Mouse (Mus musculus): ENCODE data around the gene Etl4. TPM values are rescaled to one million over a fixed set of nuclear protein-coding genes. Genes with fewer than 3 reads are reported as not detected.

Gene Etl4
- total RNA-seq, 2 experiments from 2014 or later = 41.5 to 45.9 TPM

DNA sequence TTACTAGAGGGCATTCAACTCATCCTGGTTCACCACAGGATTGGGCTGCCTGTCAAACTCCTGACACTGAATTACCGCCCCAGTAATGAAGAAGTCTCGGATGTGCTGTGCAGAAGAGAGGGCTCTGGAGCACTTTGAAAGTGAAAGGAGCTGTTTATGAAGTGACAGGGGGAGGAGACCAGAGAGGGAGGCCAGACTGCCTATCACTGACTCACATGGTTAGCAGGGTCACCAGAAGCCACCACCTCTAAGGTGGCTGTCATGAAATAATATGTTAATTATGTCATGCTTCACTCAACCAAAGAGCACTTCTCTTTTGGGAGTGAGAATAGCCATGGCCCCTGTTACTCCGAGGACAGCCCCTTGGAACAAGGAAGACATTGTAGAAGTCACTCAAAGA is 825.9 kb downstream of the Etl4 start:
- no peak for DNase-seq
- intact Hi-C loops (cut with DNase I) = no loop called here

DNA sequence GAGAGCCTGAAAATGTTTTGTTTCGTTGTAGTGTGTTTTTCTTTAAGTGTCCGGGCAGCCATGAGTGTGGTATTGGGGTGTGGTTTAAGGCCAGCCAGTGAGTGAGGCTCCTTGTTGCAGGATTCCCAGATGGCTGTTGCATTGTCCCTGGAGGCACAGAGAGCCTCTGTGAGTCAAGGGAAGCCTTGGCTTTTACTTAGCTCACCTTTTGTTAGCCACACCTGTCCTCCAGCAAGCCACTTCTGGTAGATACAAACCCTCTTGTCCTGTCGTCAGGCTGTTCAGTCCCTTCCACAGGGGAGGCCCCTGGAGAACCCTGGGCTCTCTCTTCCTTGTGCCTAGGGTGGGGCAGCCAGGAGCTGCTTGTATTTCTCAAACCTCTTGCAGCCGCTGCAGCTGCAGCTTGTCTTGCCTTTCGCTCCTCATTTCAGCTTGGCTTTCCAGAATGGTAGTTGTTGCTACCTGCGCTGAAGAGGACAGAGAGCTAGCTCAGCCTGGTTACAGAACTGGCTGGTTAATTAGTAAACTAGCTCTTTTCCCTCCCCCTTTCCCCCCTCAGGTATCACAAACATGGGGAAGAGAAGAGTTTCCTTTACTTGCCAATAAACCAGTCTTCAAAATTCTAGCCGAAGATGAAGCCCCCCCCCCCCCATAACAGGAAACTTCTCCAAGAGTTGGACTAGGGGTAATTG is 826.9 kb downstream of the Etl4 start:
- DNase-seq = no peak
- intact Hi-C loops (cut with DNase I) = no loop called here

DNA sequence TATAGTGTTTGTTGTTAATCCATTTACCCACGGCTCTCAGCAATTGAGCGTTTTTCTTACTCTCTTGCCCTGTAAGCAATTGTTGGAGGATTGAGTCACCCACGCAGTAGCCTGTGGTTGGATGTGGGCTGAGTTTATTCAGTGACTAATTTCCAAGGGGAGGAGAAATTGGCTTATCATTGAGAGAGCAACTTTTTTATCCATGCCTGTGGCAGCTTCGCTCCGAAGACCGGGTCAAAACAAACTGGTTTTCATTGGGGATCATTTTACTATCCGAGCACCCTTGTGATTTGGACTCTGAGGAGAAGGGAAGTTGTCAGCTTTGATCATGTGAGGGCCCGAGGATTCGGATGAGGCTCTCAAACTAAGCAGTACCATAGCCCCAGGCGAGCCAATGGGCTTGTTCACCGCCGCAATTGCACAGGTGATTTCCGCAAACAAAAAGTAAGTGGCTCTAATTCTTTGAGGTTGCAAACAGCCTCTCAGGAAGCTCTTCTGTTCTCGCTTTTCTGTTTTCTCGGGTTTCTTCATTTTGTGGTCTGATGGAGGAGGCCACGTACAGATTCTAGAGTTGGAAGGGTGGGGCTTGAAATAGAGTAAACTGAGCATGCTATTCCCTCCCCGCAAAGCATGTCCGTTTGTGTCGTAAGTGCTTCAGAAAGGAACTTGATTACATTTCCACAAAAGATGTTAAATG is 827.7 kb downstream of the Etl4 start:
- intact Hi-C loops (cut with DNase I) = no loop called here
- peak in 1 of 2 experiments; percentile 15 for DNase-seq

DNA sequence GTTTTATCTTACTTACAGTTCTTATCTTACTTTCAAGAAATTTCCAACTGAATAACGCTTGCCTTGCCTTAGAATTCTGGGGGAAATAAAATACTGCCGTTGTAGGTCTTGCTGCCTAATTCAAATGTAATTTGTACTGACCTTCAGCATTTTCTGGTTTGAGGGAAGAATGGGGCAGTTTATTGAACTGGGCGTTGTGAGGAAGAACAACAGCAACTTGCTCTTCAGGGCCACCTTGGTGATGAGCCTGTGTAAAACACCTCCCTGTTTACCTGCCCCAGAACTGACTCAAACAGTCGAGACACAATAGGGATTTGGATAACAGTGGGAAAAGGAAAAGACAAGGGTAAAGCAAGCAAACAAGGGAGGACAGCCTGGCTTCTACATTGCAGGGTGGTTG is 828.3 kb downstream of the Etl4 start:
- DNase-seq = no peak
- intact Hi-C loops (cut with DNase I) = no loop called here

DNA sequence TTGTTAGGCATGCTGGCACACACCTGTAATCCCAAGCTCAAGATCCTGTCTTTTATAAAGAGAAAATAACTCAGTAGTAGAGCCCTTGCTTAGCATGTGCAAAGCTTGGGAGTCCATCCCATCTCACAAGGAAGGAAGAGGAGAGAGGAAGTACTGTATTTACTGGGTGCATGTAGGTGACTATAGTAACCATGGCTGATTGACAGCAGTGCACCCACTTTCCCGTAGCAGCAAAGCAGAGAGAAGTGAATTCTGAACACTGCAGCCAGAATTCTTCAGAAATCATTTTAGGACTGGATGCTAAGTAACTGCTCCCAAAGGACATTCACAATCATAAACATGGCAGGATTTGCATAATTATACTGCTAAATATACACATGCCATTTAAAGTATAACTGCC is 838.1 kb downstream of the Etl4 start:
- no peak for DNase-seq
- intact Hi-C loops (cut with DNase I) = no loop called here

DNA sequence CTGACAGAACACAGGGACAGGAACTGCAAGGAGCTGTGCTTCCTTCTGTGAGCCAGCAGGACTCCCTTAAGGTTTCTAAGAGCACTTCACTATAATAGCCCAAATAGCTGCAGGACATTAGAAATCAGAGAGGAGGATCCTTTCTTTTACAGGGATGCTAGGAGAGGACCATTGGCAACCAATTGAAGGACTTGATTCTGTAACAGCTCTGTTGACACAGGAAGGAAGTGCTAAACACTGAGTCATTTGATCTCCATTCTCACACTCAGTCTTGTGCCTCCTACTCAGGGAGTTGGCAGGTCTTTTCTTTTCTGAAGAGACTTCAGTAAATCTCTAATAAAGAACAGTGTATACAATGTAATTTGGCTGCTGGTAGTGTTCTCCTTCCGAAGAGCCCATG is 838.9 kb downstream of the Etl4 start:
- no peak for DNase-seq
- intact Hi-C loops (cut with DNase I) = no loop called here

DNA sequence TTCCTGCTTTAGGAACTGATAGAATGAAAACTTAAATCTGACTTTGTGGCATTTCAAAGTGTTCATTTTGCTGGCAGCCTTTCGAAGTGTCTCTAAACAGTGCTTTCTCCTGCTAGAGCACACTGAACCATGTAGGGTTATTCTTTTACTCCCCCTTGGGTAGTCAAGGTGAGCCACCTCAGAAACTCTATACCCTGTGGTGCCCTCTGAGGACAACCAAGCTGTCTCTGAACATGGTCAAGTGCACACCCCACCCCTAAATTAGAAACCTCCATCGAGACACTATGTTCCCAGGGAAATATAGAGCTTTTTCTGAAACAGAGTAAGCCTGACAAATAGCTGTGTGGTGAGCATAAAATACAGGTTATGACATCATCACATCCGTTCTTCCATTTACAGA is 840.1 kb downstream of the Etl4 start:
- intact Hi-C loops (cut with DNase I) = no loop called here
- DNase-seq = no peak

DNA sequence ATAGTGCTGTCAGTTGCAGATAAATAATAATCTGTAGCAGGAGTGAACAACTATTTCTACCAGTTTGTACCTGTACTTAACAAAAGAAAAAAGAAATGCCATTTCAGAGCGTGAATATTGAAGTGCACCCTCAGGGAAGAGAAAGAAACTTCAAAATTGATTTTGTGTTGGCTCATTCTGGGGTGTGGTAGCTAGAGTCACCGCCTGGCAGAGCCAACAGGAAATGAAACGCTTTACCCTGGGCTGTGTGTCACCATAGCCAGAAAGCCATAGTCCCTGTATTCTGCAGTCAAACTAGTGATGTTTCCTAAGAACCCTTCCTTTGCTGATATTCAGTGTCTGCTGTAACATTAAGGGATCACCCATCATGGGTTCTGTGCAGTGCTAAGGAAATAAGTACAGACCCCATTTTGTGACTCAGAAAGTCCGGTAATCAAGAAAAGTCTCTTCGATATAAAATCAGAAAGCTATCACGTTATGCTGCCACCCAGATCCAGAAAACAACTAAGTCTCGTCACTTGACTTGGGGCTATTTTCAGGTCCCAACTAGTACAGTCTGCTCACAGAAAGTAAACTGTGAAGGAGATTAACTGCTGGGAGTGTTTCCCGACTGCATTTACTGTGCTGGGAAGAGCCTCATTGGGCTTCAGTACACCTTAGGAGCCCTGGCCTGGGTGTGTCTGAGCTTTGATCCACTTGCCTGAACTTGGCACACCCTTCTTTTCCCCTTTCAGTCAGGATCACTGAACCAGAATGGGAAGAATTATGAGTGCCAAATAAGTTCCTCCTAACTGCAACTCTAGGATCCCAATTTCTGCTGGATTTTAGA is 843.9 kb downstream of the Etl4 start:
- DNase-seq = no peak
- intact Hi-C loops (cut with DNase I) = no loop called here

DNA sequence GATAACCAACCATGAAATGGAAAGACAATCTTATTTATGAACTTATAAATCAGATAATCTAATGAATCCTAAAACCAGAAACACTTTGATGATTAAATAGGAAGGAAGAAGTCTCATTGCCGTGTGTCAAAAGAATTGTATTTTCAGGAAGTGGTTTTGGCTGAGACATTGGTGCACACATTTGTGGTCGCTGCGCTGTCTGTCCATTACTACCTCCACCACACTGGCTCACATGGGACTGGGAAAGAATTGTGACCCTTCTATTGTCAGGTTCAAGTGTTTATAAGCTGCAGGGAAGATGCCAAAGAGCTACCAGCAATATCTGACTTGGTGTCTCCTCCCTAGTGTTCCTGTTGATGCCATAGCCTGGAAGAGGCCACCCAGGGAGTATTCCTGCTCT is 847.4 kb downstream of the Etl4 start:
- intact Hi-C loops (cut with DNase I) = no loop called here
- DNase-seq = no peak

DNA sequence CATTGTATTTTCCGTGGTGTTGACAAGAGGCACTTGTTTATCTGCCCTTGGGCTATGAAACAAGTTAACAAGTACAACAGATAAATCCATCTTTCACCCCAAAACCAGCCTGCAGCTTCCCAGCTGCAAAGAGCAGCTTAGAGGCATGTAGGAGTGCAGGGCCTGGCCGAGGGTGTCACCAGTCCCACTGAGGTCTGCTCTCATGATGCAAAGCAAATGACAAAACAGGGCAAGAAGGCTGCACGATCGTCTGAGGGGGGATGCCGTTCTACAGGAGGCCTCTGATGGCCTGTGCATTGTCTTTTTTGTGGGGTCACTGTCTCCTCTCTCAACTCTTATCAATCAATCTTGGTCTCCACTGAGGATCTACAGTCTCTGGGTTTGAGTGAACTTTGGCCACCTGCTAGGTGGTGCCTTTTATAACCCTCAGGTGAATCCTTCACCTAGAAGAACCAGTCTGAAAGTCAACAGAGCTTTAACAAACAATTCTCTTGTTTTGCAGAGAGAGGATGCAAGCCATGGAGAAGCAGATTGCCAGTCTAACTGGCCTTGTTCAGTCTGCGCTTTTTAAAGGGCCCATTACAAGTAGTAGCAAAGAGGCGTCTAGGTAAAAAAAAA is 849.6 kb downstream of the Etl4 start:
- no peak for DNase-seq
- intact Hi-C loops (cut with DNase I) = no loop called here

DNA sequence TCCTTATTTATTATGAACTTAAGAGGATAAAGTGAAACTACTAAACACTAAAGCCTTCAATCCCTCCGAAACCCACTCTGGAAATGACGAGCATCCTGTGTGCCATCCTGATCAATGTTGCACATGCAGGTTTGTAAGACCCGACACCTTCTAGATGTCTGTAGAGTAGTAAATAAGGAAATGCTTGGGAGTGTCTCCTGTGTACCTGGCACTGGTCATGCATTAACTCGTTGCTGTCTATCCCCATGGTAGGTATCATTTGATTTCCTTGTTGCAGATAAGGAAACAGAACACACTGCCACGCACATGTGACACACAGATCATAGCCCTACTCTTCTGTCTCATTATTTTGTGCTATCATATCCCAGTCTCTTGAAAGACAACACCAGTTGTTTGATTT is 851.7 kb downstream of the Etl4 start:
- intact Hi-C loops (cut with DNase I) = no loop called here
- no peak for DNase-seq

DNA sequence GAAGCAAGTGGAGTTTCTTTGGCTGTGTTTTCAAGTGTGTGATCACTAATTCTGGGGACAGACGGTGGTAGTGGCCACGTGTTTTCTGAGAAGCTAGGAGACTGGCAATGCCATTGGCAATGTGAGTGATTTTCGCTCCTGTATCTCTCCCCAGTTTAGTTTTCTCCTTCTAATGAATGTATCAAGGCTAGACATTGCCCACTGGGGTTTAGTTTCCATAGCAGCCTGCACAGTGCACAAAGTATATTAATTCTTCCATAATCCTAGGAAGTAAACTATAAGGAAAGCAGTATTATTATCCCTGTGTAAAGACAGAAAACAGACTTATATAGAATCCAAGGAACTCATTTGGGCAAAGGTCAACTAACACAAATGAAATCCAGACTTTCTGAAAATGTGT is 852.2 kb downstream of the Etl4 start:
- no peak for DNase-seq
- intact Hi-C loops (cut with DNase I) = no loop called here

DNA sequence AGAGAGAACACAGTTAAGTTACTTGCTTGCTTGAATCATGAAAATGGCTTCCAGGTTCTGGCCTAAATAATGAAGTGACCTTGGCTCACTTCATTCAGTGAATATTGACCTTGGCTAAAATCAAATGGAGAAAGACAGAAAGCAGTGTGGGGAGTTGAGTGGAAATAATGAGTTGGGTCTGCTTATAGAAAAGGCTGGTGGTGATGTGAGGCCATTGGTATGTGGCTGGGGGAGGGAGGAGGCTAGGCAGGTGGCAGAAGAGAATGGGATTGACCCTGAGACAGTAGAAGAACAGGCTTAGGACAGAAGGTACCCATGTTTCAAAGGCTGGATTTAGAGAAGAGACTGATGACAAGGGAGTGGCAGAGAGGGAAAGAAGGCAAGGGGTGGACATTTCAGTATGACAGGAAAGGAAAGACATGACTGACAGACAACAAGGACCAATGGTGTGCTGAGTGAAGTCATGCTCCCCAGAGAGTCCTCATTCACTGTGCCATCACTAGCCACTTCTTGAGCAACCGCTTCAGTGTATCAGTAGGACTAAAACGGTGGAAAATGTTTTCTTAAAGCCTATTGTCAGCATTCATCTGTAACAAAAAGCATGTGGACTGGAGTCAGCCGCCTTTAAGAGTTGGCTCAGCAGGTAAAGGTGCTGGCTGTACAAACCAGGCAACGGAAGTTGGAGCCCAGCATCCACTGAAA is 854.1 kb downstream of the Etl4 start:
- intact Hi-C loops (cut with DNase I) = no loop called here
- no peak for DNase-seq

DNA sequence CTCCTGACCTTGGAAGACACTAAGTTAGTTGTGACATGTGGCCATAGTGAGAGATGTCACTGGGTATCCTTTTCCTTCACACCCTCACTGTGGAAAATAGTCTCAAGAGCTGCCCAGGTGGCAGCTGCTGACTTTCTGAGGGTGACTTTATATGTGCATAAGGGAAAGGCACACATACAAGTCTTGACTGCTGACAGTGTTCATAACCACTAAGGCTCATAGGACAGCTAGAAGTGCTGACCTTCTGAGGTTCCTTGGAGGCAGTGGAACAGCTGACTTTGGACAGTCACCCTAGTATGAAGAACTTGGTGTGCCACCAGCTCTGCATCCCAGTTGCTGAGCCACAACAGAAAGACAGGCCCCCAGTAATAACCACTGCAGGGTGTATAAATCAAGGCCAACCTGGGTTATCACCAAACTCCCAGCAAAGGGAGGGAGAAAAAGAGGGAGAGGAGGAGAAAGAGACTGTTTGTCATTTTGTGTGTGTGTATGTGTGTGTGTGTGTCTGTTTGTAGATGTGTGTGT is 855.0 kb downstream of the Etl4 start:
- DNase-seq = no peak
- intact Hi-C loops (cut with DNase I) = no loop called here

DNA sequence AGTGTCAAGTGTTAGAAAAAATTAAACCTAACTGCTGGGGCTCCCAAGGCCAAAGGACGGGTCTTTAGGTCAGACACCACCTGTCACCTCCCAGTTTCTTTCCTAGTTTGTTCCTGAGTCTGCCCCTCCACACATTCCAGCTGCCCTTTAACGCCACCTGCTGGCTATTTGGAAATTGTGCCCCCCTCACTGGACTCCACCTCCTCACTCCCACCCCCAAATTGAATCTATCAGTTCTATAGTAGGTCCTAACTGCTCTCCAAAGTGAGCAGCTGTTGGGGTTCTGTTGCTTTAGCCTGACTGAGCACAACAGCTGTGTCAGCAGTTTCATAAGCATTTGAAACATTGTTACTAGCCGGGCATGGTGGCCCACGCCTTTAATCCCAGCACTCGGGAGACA is 859.1 kb downstream of the Etl4 start:
- DNase-seq = no peak
- intact Hi-C loops (cut with DNase I) = no loop called here

DNA sequence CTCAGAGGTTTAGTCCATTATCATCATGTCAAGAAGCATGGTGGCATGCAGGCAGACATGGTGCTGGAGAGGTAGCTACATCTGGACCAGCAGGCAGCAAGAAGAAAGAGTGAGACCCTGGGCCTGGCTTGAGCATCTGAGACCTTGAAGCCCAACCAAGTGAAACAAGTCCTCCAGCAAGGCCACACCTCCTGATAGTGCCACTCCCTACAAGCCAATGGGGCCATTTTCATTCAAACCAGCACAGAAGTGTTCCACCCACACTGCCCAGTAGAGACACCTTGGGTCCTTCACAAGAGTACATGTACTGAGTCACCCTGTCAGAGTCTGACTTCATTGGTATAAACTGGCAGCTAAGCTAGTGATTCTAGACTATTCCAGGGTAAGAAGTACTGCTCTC is 860.6 kb downstream of the Etl4 start:
- DNase-seq = no peak
- intact Hi-C loops (cut with DNase I) = loop anchor here (10.0 kb wide), 2 partner anchors 245 to 645 kb away; no protein-coding TSS in a partner anchor

DNA sequence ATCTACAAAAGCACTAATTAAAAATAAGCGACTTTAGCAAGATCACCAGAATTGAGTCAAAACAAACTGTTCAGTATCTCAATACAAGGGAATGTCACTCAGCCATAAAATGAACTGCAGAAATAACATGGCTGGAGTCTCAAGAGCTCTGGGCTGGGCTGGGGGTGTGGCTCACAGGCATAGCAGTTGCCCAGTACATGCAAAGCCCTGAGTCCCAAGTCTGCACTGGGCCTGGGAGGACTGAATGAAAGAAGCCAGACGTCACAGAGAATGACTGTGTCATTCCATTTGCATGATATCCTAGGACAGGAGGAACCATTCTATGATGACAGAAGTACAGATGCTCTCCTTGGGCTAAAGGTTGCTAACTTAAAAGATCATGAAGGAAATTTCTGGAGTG is 864.9 kb downstream of the Etl4 start:
- intact Hi-C loops (cut with DNase I) = loop anchor here (10.0 kb wide), 2 partner anchors 250 to 650 kb away; no protein-coding TSS in a partner anchor
- no peak for DNase-seq

DNA sequence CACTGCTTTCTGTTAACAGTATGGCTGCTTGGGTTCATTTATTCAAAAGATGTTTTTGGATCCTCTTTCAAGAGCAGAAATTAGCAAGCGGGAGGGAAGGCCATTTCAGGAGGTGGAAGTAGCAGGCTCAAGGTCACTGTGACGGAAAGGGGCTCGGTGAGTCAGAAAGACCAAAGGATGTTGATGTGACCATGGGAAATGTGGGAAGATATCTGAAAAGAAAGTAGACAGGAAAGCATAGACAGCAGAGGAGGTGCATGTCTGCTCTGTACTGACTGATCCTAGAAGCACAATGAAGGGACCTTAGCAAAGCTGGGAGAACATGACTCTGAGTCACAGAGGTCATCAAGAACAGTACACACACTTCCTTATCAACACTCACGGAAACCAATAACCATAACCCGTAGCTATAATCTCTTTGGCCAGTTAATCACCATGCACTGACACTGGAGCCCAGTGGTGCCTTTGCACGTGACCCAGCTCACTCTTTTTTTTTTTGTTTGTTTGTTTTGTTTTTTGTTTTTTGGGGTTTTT is 866.7 kb downstream of the Etl4 start:
- intact Hi-C loops (cut with DNase I) = loop anchor here (5.0 to 10.0 kb wide), 4 partner anchors 104 to 1359 kb away; no protein-coding TSS in a partner anchor
- DNase-seq = no peak

DNA sequence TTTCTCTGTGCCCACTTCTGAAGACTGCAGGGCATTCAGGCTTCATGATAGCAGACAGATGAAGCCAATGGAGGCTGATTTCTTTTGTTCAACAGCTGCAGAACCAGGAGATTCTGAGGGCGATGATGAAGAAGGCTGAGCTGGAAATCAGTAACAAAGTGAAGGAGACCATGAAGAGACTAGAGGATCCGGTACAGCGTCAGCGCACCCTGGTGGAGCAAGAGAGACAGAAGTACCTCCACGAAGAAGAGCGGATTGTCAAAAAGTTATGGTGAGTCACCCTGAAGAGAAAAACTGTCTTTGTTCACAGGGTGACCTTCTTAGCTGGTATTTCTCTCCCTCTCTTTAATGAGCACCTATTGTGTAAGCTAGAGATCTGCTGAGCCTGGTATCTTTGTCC is 868.4 kb downstream of the Etl4 start:
- peak; percentile 26 to 46 for DNase-seq
- intact Hi-C loops (cut with DNase I) = loop anchor here (2.0 to 10.0 kb wide), 5 partner anchors 59 to 1361 kb away; no protein-coding TSS in a partner anchor
